Mouse (Mus musculus) bone marrow macrophage, adult 2 months (primary cell): ENCODE measurements around the gene Sprr1a.

Source experiments
- CTCF ChIP-seq: IDR thresholded peaks from 2 replicates; pipeline ENCODE4 v1.5.1; 2012; ENCODE audit warnings: low read depth, mild to moderate bottlenecking, low read length, moderate library complexity
- POLR2A ChIP-seq: IDR thresholded peaks from 2 replicates; pipeline ENCODE4 v1.6.1; 2012; ENCODE audit warnings: mild to moderate bottlenecking, low read depth, low read length, borderline replicate concordance

DNA sequence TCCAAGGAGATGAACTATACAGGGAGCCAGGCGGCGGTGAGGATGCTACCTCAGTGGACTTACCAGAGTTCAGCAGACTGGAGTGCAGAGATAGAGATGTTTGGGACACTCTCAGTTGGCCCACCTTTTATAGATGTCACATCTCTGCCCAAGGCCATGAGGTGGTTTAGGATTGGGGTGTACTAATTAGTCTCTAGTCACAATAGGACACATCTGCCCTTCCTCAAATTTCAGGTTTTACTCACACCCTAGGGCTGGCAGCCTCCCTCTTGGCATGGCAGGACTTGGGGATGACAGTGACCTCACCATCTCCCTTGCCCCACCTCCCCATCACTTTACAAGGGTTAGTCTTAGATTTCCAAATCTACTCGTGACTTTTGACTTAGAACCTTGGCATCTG lies 48.7 kb upstream of the Sprr1a start, which contains the start of gene 2310046K23Rik:
- TF ChIP-seq CTCF, result no peak
- no peak for TF ChIP-seq POLR2A
